Mouse (Mus musculus) kidney, postnatal 0 days (tissue): Measurements from ENCODE around the gene Prr29. TPM values are rescaled to one million over a fixed set of nuclear protein-coding genes. Genes with fewer than 3 reads are reported as not detected.

ENCODE experiments used
- ATAC-seq: fragments of 200-750 bp; cut with Nextera tagmentation; replicated peaks from 2 replicates; pipeline ENCODE4 v1.8.0; 2017; ENCODE audit warnings: low read depth, moderate number of reproducible peaks, moderate TSS enrichment, moderate library complexity; ENCODE audit not compliant: low FRiP score
- DNase-seq: peaks from one replicate; pipeline ENCODE4 v3.0.0-alpha.2; 2016; ENCODE audit warnings: low spot score
- H3K27ac ChIP-seq: fragments of 300-500 bp; sonication (generic); 2 replicates; pipeline ENCODE4 v1.5.1; 2014; ENCODE audit warnings: mild to moderate bottlenecking
- H3K27me3 ChIP-seq: fragments of 300-500 bp; sonication (generic); 2 replicates; pipeline ENCODE4 v1.6.1; 2014; ENCODE audit warnings: low read length, mixed read lengths; ENCODE audit not compliant: insufficient read depth
- H3K36me3 ChIP-seq: fragments of 300-500 bp; sonication (generic); 2 replicates; pipeline ENCODE4 v1.6.1; 2014; ENCODE audit warnings: low read length, mixed read lengths; ENCODE audit not compliant: insufficient read depth
- H3K4me1 ChIP-seq: fragments of 300-500 bp; sonication (generic); replicated peaks from 2 replicates; pipeline ENCODE4 v1.6.1; 2014; ENCODE audit warnings: antibody characterized with exemption, low read length, mixed read lengths; ENCODE audit not compliant: insufficient read depth
- H3K4me2 ChIP-seq: fragments of 300-500 bp; sonication (generic); 2 replicates; pipeline ENCODE4 v1.6.1; 2014; ENCODE audit warnings: mild to moderate bottlenecking, low read length, moderate library complexity, mixed read lengths
- H3K4me3 ChIP-seq: fragments of 300-500 bp; sonication (generic); replicated peaks from 2 replicates; pipeline ENCODE4 v1.5.1; 2014; ENCODE audit warnings: low read depth, low read length
- H3K9ac ChIP-seq: fragments of 300-500 bp; sonication (generic); 2 replicates; pipeline ENCODE4 v1.6.1; 2014; ENCODE audit warnings: low read depth, low read length
- H3K9me3 ChIP-seq: fragments of 300-500 bp; sonication (generic); replicated peaks from 2 replicates; pipeline ENCODE4 v1.6.1; 2016; ENCODE audit warnings: low read length, inconsistent platforms, mixed read lengths
- CTCF ChIP-seq: IDR thresholded peaks from 2 replicates; pipeline ENCODE4 v1.5.1; 2016; ENCODE audit warnings: antibody characterized with exemption, low read depth, mild to moderate bottlenecking, moderate library complexity
- WGBS: fragments of 180-500 bp; shearing (Covaris S2); extraction: QIAGEN DNeasy Blood & Tissue Kit; methylation state at CpG from one replicate; pipeline ENCODE4 v1.1.7; 2014; 5-methylcytosine and 5-hydroxymethylcytosine counted together
- polyA plus RNA-seq: library from polyadenylated mRNA; unstranded; fragments of >200 nt; fragmentation: Nextera tagmentation; extraction: Ambion mirVana; gene quantifications from 2 replicates; pipeline ENCODE4 v1.2.1, GENCODE M21; 2015

Gene Prr29
- polyA plus RNA-seq, 1 experiment from 2014 or later = 0.24 TPM

GRCm38 (mm10) chr11:106410011-106410410 is 44.7 kb downstream of the Prr29 start:
- Histone ChIP-seq H3K4me3 (no peak overlapping the region), H3K4me2 (no peak overlapping the region), H3K4me1 (no peaks in the 10 kb centered on the region), H3K36me3 (0 out of 2 replicates have a peak, but pooled peaks cover 19% of the 10 kb centered on the region), H3K27me3 (no peaks in the 10 kb centered on the region), H3K9me3 (no peaks in the 10 kb centered on the region), H3K27ac (no peak overlapping the region), H3K9ac (no peak overlapping the region)
- ATAC-seq (no peak), DNase-seq (no peak)
- TF ChIP-seq CTCF = no peak
- 70% methylated on average over 4 of the region's 4 CpGs for WGBS

DNA sequence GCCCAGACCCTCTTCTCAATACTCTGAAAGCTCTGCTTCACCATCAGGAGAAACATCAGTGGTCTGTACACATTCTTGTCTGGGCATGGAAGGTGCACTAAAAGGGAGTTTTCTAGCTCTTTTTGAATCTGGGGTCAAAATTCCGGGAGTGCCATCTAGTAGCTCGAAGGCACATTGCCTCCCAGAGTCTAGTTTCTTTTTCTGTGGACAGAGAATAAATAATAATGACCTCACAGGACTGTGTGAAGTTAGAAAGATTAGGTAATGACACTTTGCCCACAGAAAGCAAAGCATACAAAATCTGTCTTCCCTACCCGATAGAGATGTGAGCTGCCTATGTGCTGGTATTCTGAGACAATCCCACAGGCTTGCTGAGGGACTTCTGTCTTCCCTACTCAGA is 45.2 kb downstream of the Prr29 start:
- no peaks in the 10 kb centered on the region for H3K4me1 ChIP-seq
- 0 out of 2 replicates have a peak, but pooled peaks cover 17% of the 10 kb centered on the region for H3K36me3 ChIP-seq
- 0 out of 2 replicates have a peak overlapping the region, but pooled peaks have one; percentile 1 for H3K27ac ChIP-seq
- H3K4me2 ChIP-seq = no peak overlapping the region
- H3K9me3 ChIP-seq = no peaks in the 10 kb centered on the region
- no peak overlapping the region for H3K9ac ChIP-seq
- H3K4me3 ChIP-seq = no peak overlapping the region
- no peak for DNase-seq
- no peak for ATAC-seq
- 78% methylated on average over 3 of the region's 3 CpGs for WGBS
- no peaks in the 10 kb centered on the region for H3K27me3 ChIP-seq
- TF ChIP-seq CTCF = no peak

- no peak overlapping the region for H3K4me2 ChIP-seq
- 0 out of 2 replicates have a peak, but pooled peaks cover 10% of the 10 kb centered on the region for H3K36me3 ChIP-seq
- H3K9me3 ChIP-seq = no peaks in the 10 kb centered on the region
- no peak overlapping the region for H3K4me3 ChIP-seq
- H3K9ac ChIP-seq = no peak overlapping the region
- no peaks in the 10 kb centered on the region for H3K4me1 ChIP-seq
- no peak for ATAC-seq
- 85% methylated on average over 2 of the region's 2 CpGs for WGBS
- no peak for DNase-seq
- no peaks in the 10 kb centered on the region for H3K27me3 ChIP-seq
- TF ChIP-seq CTCF = no peak
- H3K27ac ChIP-seq = no peak overlapping the region
Measured at GRCm38 (mm10) chr11:106411157-106411556, 45.9 kb downstream of the Prr29 start.

GRCm38 (mm10) chr11:106412641-106413360 is 47.5 kb downstream of the Prr29 start:
- ATAC-seq (no peak), DNase-seq (no peak)
- H3K36me3 ChIP-seq = 0 out of 2 replicates have a peak, but pooled peaks cover 7% of the 10 kb centered on the region
- no peak overlapping the region for H3K4me2 ChIP-seq
- H3K9me3 ChIP-seq = no peaks in the 10 kb centered on the region
- no peak overlapping the region for H3K4me3 ChIP-seq
- WGBS = 88% methylated on average over 3 of the region's 3 CpGs
- no peaks in the 10 kb centered on the region for H3K4me1 ChIP-seq
- H3K27me3 ChIP-seq = no peaks in the 10 kb centered on the region
- no peak overlapping the region for H3K9ac ChIP-seq
- TF ChIP-seq CTCF = no peak
- no peak overlapping the region for H3K27ac ChIP-seq

- 0 out of 2 replicates have a peak, but pooled peaks cover 7% of the 10 kb centered on the region for H3K36me3 ChIP-seq
- no peak overlapping the region for H3K4me3 ChIP-seq
- H3K9me3 ChIP-seq = no peaks in the 10 kb centered on the region
- ATAC-seq (no peak), DNase-seq (no peak)
- no peaks in the 10 kb centered on the region for H3K4me1 ChIP-seq
- H3K9ac ChIP-seq = no peak overlapping the region
- 88% methylated on average over 3 of the region's 3 CpGs for WGBS
- TF ChIP-seq CTCF = no peak
- H3K27ac ChIP-seq = no peak overlapping the region
- no peaks in the 10 kb centered on the region for H3K27me3 ChIP-seq
- H3K4me2 ChIP-seq = no peak overlapping the region
Measured at GRCm38 (mm10) chr11:106416331-106416730, 51.1 kb downstream of the Prr29 start.

DNA sequence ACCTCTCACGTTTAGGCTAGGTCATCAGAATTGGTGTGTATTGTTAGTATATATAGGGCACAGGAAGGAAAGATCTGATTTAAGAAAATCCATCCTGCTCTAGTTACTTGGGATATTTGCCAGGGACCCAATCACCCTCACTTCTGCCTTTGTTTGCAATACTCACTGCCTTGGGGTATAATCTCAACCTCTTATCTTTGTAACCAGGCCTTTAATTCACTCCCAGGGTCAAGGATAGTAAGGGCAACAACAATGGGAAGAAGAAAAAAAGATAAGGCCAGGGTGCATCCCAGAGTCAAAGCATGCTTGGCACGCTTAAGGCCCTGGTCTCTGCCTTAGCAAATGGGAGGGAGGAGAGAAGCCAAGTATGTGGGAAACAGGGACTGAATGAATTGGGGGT is 52.6 kb downstream of the Prr29 start:
- DNase-seq = no peak
- Histone ChIP-seq H3K4me3 (no peak overlapping the region), H3K36me3 (0 out of 2 replicates have a peak, but pooled peaks cover 7% of the 10 kb centered on the region), H3K9me3 (no peaks in the 10 kb centered on the region), H3K27me3 (no peaks in the 10 kb centered on the region), H3K9ac (no peak overlapping the region), H3K27ac (no peak overlapping the region), H3K4me1 (no peaks in the 10 kb centered on the region), H3K4me2 (no peak overlapping the region)
- no peak for TF ChIP-seq CTCF
- ATAC-seq = no peak
- WGBS = 89% methylated on average over 2 of the region's 2 CpGs
